Mouse (Mus musculus) neural tube, embryonic 14.5 days (tissue): ENCODE data around the gene 1700003F12Rik. TPM values are rescaled to one million over a fixed set of nuclear protein-coding genes. Genes with fewer than 3 reads are reported as not detected.

Experiments used
- ATAC-seq: fragments of 200-750 bp; cut with Nextera tagmentation; 2 replicates; pipeline ENCODE4 v1.8.0; 2017; ENCODE audit warnings: low read depth, mild to moderate bottlenecking, moderate TSS enrichment, moderate library complexity
- H3K27ac ChIP-seq: fragments of 300-500 bp; sonication (generic); 2 replicates; pipeline ENCODE4 v1.5.1; 2014; ENCODE audit warnings: low read depth, mild to moderate bottlenecking, control low read depth, low read length, moderate library complexity, mixed read lengths
- H3K27me3 ChIP-seq: fragments of 300-500 bp; sonication (generic); 2 replicates; pipeline ENCODE4 v1.6.1; 2014; ENCODE audit warnings: low read length; ENCODE audit not compliant: control insufficient read depth, insufficient read depth
- H3K36me3 ChIP-seq: fragments of 300-500 bp; sonication (generic); 2 replicates; pipeline ENCODE4 v1.6.1; 2014; ENCODE audit warnings: low read length, mixed read lengths; ENCODE audit not compliant: control insufficient read depth, insufficient read depth
- H3K4me1 ChIP-seq: fragments of 300-500 bp; sonication (generic); 2 replicates; pipeline ENCODE4 v1.6.1; 2014; ENCODE audit warnings: low read length; ENCODE audit not compliant: control insufficient read depth, insufficient read depth
- H3K4me2 ChIP-seq: fragments of 300-500 bp; sonication (generic); 2 replicates; pipeline ENCODE4 v1.6.1; 2014; ENCODE audit warnings: mild to moderate bottlenecking, low read depth, low read length, control low read depth
- H3K4me3 ChIP-seq: fragments of 300-500 bp; sonication (generic); 2 replicates; pipeline ENCODE4 v1.5.1; 2014; ENCODE audit warnings: low read depth, low read length, control low read depth, mixed read lengths
- H3K9ac ChIP-seq: fragments of 300-500 bp; sonication (generic); replicated peaks from 2 replicates; pipeline ENCODE4 v1.6.1; 2014; ENCODE audit warnings: low read depth, mild to moderate bottlenecking, control low read depth, low read length, mixed read lengths
- H3K9me3 ChIP-seq: fragments of 300-500 bp; sonication (generic); 2 replicates; pipeline ENCODE4 v1.6.1; 2016; ENCODE audit warnings: low read length; ENCODE audit not compliant: control insufficient read depth
- WGBS: fragments of 180-500 bp; shearing (Covaris S2); extraction: QIAGEN DNeasy Blood & Tissue Kit; methylation state at CpG from one replicate; pipeline ENCODE4 v1.1.7; 2014; 5-methylcytosine and 5-hydroxymethylcytosine counted together
- polyA plus RNA-seq: library from polyadenylated mRNA; unstranded; fragments of >200 nt; fragmentation: Nextera tagmentation; extraction: Ambion mirVana; gene quantifications from 2 replicates; pipeline ENCODE4 v1.2.1, GENCODE M21; 2014

1700003F12Rik gene
- polyA plus RNA-seq, result 1.6 and 1.9 TPM in 2 replicates

GRCm38 (mm10) chr2:154546711-154547110 is at the start of gene 1700003F12Rik:
Gene 1700003F12Rik, plus strand, starts transcription at chr2:154547085.
- H3K9ac ChIP-seq, result no peak within 1 kb of the TSS
- H3K27me3 ChIP-seq, result peaks cover 2% of the 10 kb centered on the region; the same call in 1 of the 2 replicates
- peaks cover 5% of the 10 kb centered on the region; the same call in 1 of the 2 replicates for H3K4me1 ChIP-seq
- no peak for ATAC-seq
- no peak within 1 kb of the TSS for H3K27ac ChIP-seq
- no peaks in the 10 kb centered on the region for H3K36me3 ChIP-seq
- no peaks in the 10 kb centered on the region for H3K9me3 ChIP-seq
- 90% methylated on average over 10 of the region's 10 CpGs for WGBS
- no peak within 1 kb of the TSS for H3K4me3 ChIP-seq
- no peak within 1 kb of the TSS for H3K4me2 ChIP-seq

- 55% methylated on average over 5 of the region's 5 CpGs for WGBS
- no peaks in the 10 kb centered on the region for H3K36me3 ChIP-seq
- no peak for ATAC-seq
- H3K9me3 ChIP-seq, result no peaks in the 10 kb centered on the region
- H3K4me2 ChIP-seq, result no peak overlapping the region
- no peak overlapping the region for H3K4me3 ChIP-seq
- H3K4me1 ChIP-seq, result no peaks in the 10 kb centered on the region
- H3K9ac ChIP-seq, result no peak overlapping the region
- H3K27ac ChIP-seq, result no peak overlapping the region
- no peaks in the 10 kb centered on the region for H3K27me3 ChIP-seq
These were observed 48.3 kb upstream of the 1700003F12Rik start for GRCm38 (mm10) chr2:154498571-154498970.

GRCm38 (mm10) chr2:154499717-154500247 is 47.1 kb upstream of the 1700003F12Rik start:
- Histone ChIP-seq H3K9me3 (no peaks in the 10 kb centered on the region), H3K4me2 (no peak overlapping the region), H3K27me3 (no peaks in the 10 kb centered on the region), H3K9ac (no peak overlapping the region), H3K4me1 (no peaks in the 10 kb centered on the region), H3K27ac (no peak overlapping the region), H3K36me3 (no peaks in the 10 kb centered on the region), H3K4me3 (no peak overlapping the region)
- ATAC-seq, result no peak
- WGBS, result 97% methylated on average over 2 of the region's 2 CpGs

DNA sequence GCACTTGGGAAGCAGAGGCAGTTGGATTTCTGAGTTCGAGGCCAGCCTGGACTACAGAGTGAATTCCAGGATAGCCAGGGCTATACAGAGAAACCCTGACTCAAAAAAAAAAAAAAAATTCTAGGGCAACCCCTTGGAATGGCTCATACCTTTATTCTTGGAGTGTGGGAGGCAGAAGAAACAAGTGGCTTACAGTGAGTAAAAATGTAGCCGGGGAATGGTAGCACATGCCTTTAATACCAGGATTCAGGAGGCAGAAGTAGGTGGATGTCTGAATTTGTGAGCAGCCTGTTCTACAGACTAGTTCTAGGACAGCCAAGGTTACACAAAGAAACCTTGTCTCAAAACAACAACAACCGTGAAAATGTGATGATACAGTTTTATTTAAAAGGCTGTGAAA is 46.1 kb upstream of the 1700003F12Rik start:
- no peaks in the 10 kb centered on the region for H3K4me1 ChIP-seq
- H3K27ac ChIP-seq, result no peak overlapping the region
- no peak for ATAC-seq
- WGBS, result 84% methylated on average over 3 of the region's 3 CpGs
- H3K9ac ChIP-seq, result no peak overlapping the region
- no peak overlapping the region for H3K4me3 ChIP-seq
- H3K36me3 ChIP-seq, result no peaks in the 10 kb centered on the region
- H3K4me2 ChIP-seq, result no peak overlapping the region
- H3K27me3 ChIP-seq, result no peaks in the 10 kb centered on the region
- H3K9me3 ChIP-seq, result no peaks in the 10 kb centered on the region

- WGBS, result 37% methylated on average over 2 of the region's 2 CpGs
- no peaks in the 10 kb centered on the region for H3K27me3 ChIP-seq
- no peak overlapping the region for H3K4me3 ChIP-seq
- H3K4me1 ChIP-seq, result no peaks in the 10 kb centered on the region
- H3K9me3 ChIP-seq, result no peaks in the 10 kb centered on the region
- peaks cover 16% of the 10 kb centered on the region for H3K36me3 ChIP-seq
- no peak overlapping the region for H3K27ac ChIP-seq
- H3K9ac ChIP-seq, result no peak overlapping the region
- ATAC-seq, result no peak
- H3K4me2 ChIP-seq, result no peak overlapping the region
These were observed 39.8 kb upstream of the 1700003F12Rik start for GRCm38 (mm10) chr2:154507076-154507475.

- no peak for ATAC-seq
- H3K27me3 ChIP-seq, result no peaks in the 10 kb centered on the region
- H3K4me1 ChIP-seq, result no peaks in the 10 kb centered on the region
- H3K4me2 ChIP-seq, result no peak overlapping the region
- H3K9ac ChIP-seq, result no peak overlapping the region
- no peak overlapping the region for H3K4me3 ChIP-seq
- WGBS, result 73% methylated on average over 9 of the region's 9 CpGs
- H3K9me3 ChIP-seq, result no peaks in the 10 kb centered on the region
- H3K36me3 ChIP-seq, result peaks cover 16% of the 10 kb centered on the region
- no peak overlapping the region for H3K27ac ChIP-seq
These were observed 39.2 kb upstream of the 1700003F12Rik start for GRCm38 (mm10) chr2:154507566-154508283.

- ATAC-seq, result no peak
- Histone ChIP-seq H3K27me3 (no peaks in the 10 kb centered on the region), H3K4me3 (no peak overlapping the region), H3K9me3 (no peaks in the 10 kb centered on the region), H3K36me3 (peaks cover 16% of the 10 kb centered on the region), H3K9ac (peak overlapping the region; percentile 11; the same call in 1 of the 2 replicates), H3K4me1 (no peaks in the 10 kb centered on the region), H3K4me2 (no peak overlapping the region), H3K27ac (no peak overlapping the region)
- whole genome bisulfite sequencing, result 89% methylated on average over 4 of the region's 4 CpGs
These were observed 38.4 kb upstream of the 1700003F12Rik start for GRCm38 (mm10) chr2:154508450-154508849.

DNA sequence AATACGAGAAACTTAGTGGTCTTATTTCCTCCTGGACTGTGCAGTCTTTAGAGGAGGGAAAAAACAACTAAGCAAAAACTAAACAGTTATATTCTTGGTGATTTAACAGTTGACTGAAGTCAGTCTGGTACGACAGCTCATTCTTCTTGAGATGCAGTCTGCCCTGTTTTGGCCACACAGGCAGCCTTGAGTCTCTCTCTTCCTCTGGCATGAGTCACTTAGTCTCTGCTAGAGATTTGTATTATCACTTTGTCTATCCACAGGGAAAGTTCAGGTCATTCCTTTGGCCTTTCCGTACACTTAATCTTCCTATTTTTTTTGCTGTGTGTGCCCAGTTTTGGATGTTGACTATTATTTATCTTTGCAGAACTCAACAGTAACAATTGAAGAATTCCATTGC is 36.7 kb upstream of the 1700003F12Rik start:
- H3K9me3 ChIP-seq, result no peaks in the 10 kb centered on the region

GRCm38 (mm10) chr2:154516944-154517343 is 29.9 kb upstream of the 1700003F12Rik start:
- no peaks in the 10 kb centered on the region for H3K27me3 ChIP-seq

More for the DNA sequence above, 36.7 kb upstream of the 1700003F12Rik start:
- Histone ChIP-seq H3K4me3 (no peak overlapping the region), H3K27ac (no peak overlapping the region), H3K4me2 (no peak overlapping the region), H3K27me3 (no peaks in the 10 kb centered on the region), H3K36me3 (peaks cover 16% of the 10 kb centered on the region), H3K4me1 (no peaks in the 10 kb centered on the region), H3K9ac (no peak overlapping the region)
- WGBS, result 93% methylated on average over 3 of the region's 3 CpGs
- ATAC-seq, result no peak

More at GRCm38 (mm10) chr2:154516944-154517343, 29.9 kb upstream of the 1700003F12Rik start:
- H3K4me2 ChIP-seq, result no peak overlapping the region
- no peaks in the 10 kb centered on the region for H3K4me1 ChIP-seq
- no peak overlapping the region for H3K27ac ChIP-seq
- WGBS, result 89% methylated on average over 3 of the region's 3 CpGs
- no peak for ATAC-seq
- no peak overlapping the region for H3K9ac ChIP-seq
- peaks cover 5% of the 10 kb centered on the region; the same call in 1 of the 2 replicates for H3K36me3 ChIP-seq
- no peaks in the 10 kb centered on the region for H3K9me3 ChIP-seq
- no peak overlapping the region for H3K4me3 ChIP-seq
